ENCODE assay signal across 9 mouse cellular contexts in the genomic region with DNA sequence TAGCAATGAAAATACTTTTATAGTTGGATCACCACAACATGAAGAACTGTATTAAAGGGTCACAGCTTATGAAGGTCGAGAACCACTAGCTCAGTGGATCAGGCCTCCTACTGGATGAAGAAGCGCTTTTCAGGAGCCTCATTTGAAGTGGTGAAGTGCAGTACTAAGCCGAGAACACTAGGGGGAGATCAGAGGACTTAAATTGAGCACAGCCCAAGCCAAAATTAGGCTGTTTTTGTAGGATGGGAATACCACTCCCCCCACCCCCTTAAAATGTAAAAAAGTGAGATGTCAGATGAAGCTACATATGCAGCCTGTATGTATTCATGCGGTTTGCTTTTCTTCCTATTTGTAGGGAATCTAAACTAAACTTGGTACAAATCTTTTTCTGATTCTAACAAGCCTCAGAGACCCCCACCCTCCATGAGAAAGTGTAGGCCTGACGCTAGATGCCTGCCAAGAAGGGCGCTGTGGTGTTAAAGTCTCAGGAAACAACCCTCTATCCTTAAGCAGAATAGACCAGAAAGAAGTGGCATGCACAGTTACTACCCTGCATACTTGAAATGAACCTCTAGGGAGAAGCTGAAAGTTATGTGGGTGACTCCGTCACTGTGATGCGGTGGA.
DNase-seq lines count a peak whose midpoint lies in the region; ATAC-seq and TF ChIP-seq lines count a peak whose summit lies in the region.
"Had no signal": no experiment of that assay in that cellular context is flagged by ENCODE, and none has a peak within 500 bp of the region (broad histone marks: within the 10 kb centered on the region; RNA-seq: fewer than 3 reads in every experiment).

No protein-coding gene starts in this region.

- H3K27ac ChIP-seq in liver, postnatal 0 days (ENCODE audit: low read depth), result no peak overlapping the region
- H3K27ac ChIP-seq: lung, embryonic 15.5 days had no signal

- WGBS in liver, postnatal 0 days (ENCODE audit: insufficient replicate concordance), result 45% methylated on average over 8 of the region's 8 CpGs

- H3K36me3 ChIP-seq in liver, postnatal 0 days (replicated peaks; ENCODE audit: insufficient read depth, low read length), result no peaks in the 10 kb centered on the region
- H3K36me3 ChIP-seq: lung, embryonic 15.5 days had no signal

- intact Hi-C loops in gastrocnemius, postnatal 14 days (cut with DNase I; ENCODE audit: low total_unique reads), result loop anchor here (5.0 kb wide), 1 partner anchor 171 kb away; no protein-coding TSS in a partner anchor

- H3K4me2 ChIP-seq in liver, postnatal 0 days (ENCODE audit: low read depth, low read length), result no peak overlapping the region
- H3K4me2 ChIP-seq: lung, embryonic 15.5 days had no signal

- ATAC-seq in liver, postnatal 0 days, result no peak

- no peak overlapping the region for H3K9ac ChIP-seq in liver, postnatal 0 days (replicated peaks)
- H3K9ac ChIP-seq: lung, embryonic 15.5 days had no signal

- H3K9me3 ChIP-seq in liver, postnatal 0 days (ENCODE audit: low read length), result no peaks in the 10 kb centered on the region
- H3K9me3 ChIP-seq: lung, embryonic 15.5 days had no signal

- no peak for TF ChIP-seq EP300 in liver, postnatal 0 days (IDR thresholded peaks at IDR 0.05; ENCODE audit: low read depth)

- no peak overlapping the region for H3K4me3 ChIP-seq in liver, postnatal 0 days (ENCODE audit: low read depth, low read length)
- H3K4me3 ChIP-seq: lung, embryonic 15.5 days had no signal

- peak; percentile 63 for DNase-seq in layer of hippocampus, adult 11-12 months (ENCODE audit: low spot score)
- no peak for DNase-seq in layer of hippocampus, postnatal 36 days
- DNase-seq in R1 (ENCODE audit: low read depth, low spot score), result peak; percentile 76
- peak; percentile 64 for DNase-seq in embryo, embryonic 9.5 days (ENCODE audit: extremely low spot score)
- DNase-seq in kidney, adult 9 months, result peak; percentile 52
- DNase-seq in liver, postnatal 0 days, result peak; percentile 20
- peak; percentile 46 for DNase-seq in right cerebral cortex, postnatal 14 days
- no peak for DNase-seq in gastrocnemius, postnatal 14 days

- H3K4me1 ChIP-seq in liver, postnatal 0 days (ENCODE audit: insufficient read depth), result no peaks in the 10 kb centered on the region
- H3K4me1 ChIP-seq: lung, embryonic 15.5 days had no signal

- peak; percentile 67 for TF ChIP-seq CTCF in liver, postnatal 0 days (IDR thresholded peaks at IDR 0.05; ENCODE audit: low read depth)

- no peaks in the 10 kb centered on the region for H3K27me3 ChIP-seq in liver, postnatal 0 days (ENCODE audit: insufficient read depth, low read length)
- H3K27me3 ChIP-seq: lung, embryonic 15.5 days had no signal

Comparison
In these comparisons a context has a peak if more than half of its experiments do, and no peak if none do; other contexts are left out.
1. DNase-seq: peak in layer of hippocampus, adult 11-12 months (single experiment), R1 (single experiment), embryo, embryonic 9.5 days (single experiment), kidney, adult 9 months (single experiment), liver, postnatal 0 days (single experiment) and right cerebral cortex, postnatal 14 days (single experiment); none in layer of hippocampus, postnatal 36 days (0 of 2) and gastrocnemius, postnatal 14 days (single experiment).